Mouse (Mus musculus) C2C12 (cell line): ENCODE measurements around the gene Gm42420.

Source experiments
- CEBPB ChIP-seq: IDR thresholded peaks from one replicate; pipeline ENCODE4 v1.6.1; 2011; ENCODE audit warnings: low read depth, mild to moderate bottlenecking, control low read depth, moderate library complexity
- CTCF ChIP-seq: IDR thresholded peaks from one replicate; pipeline ENCODE4 v1.5.1; 2011; ENCODE audit not compliant: control insufficient read depth, insufficient read depth, insufficient read length
- FOSL1 ChIP-seq: IDR thresholded peaks from one replicate; pipeline ENCODE4 v1.8.0; 2011; ENCODE audit warnings: mild to moderate bottlenecking, low read length; ENCODE audit not compliant: poor library complexity, insufficient read depth, severe bottlenecking
- MAX ChIP-seq: IDR thresholded peaks from one replicate; pipeline ENCODE4 v1.6.1; 2011; ENCODE audit warnings: mild to moderate bottlenecking, control low read depth
- MYOD1 ChIP-seq: IDR thresholded peaks from one replicate; pipeline ENCODE4 v1.6.1; 2011; ENCODE audit warnings: low read depth; ENCODE audit not compliant: control insufficient read depth, insufficient read length
- MYOG ChIP-seq: IDR thresholded peaks from one replicate; pipeline ENCODE4 v1.6.1; 2011; ENCODE audit not compliant: control insufficient read depth, insufficient read length; ENCODE audit errors: extremely low read depth
- USF1 ChIP-seq: IDR thresholded peaks from one replicate; pipeline ENCODE4 v1.6.1; 2011; ENCODE audit warnings: low read depth, mild to moderate bottlenecking, control low read depth, moderate library complexity

- TF ChIP-seq CTCF (no peak), CEBPB (no peak), MAX (no peak), FOSL1 (no peak), MYOD1 (no peak), USF1 (no peak), MYOG (no peak)
Observed at GRCm38 (mm10) chr6:39607365-39607764, 21.8 kb downstream of the Gm42420 start.
